Mouse (Mus musculus): ENCODE measurements around the gene Stat4. TPM values are rescaled to one million over a fixed set of nuclear protein-coding genes. Genes with fewer than 3 reads are reported as not detected.

The Stat4 gene
- polyA plus RNA-seq, 1 experiment from 2014 or later, result 1.2 TPM

GRCm38 (mm10) chr1:52151166-52151565, 164.2 kb downstream of the Stat4 start:
- H3K27ac ChIP-seq, result no peak overlapping the region
- peaks cover 12% of the 10 kb centered on the region for H3K4me1 ChIP-seq (replicated peaks)
- no peak overlapping the region for H3K4me3 ChIP-seq (replicated peaks)
- no peak overlapping the region for H3K9ac ChIP-seq
- H3K9me3 ChIP-seq, result no peaks in the 10 kb centered on the region
- no peaks in the 10 kb centered on the region for H3K27me3 ChIP-seq (replicated peaks)
- WGBS, result 94% methylated on average over 5 of the region's 5 CpGs
- H3K36me3 ChIP-seq, result no peaks in the 10 kb centered on the region
- no peak for ATAC-seq
- H3K4me2 ChIP-seq (replicated peaks), result no peak overlapping the region

GRCm38 (mm10) chr1:52152369-52152768, 165.4 kb downstream of the Stat4 start:
- no peak overlapping the region for H3K4me3 ChIP-seq (replicated peaks)
- no peak overlapping the region for H3K4me2 ChIP-seq (replicated peaks)
- no peak overlapping the region for H3K9ac ChIP-seq
- H3K36me3 ChIP-seq, result peaks cover 2% of the 10 kb centered on the region; the same call in 1 of the 2 replicates
- no peak for ATAC-seq
- no peaks in the 10 kb centered on the region for H3K9me3 ChIP-seq
- peaks cover 12% of the 10 kb centered on the region for H3K4me1 ChIP-seq (replicated peaks)
- 74% methylated on average over 13 of the region's 13 CpGs for WGBS
- no peaks in the 10 kb centered on the region for H3K27me3 ChIP-seq (replicated peaks)
- H3K27ac ChIP-seq, result no peak overlapping the region

GRCm38 (mm10) chr1:52152936-52153335, 166.0 kb downstream of the Stat4 start:
- no peak overlapping the region for H3K4me2 ChIP-seq (replicated peaks)
- 56% methylated on average over 3 of the region's 3 CpGs for WGBS
- no peak overlapping the region for H3K4me3 ChIP-seq (replicated peaks)
- H3K36me3 ChIP-seq, result peaks cover 2% of the 10 kb centered on the region; the same call in 1 of the 2 replicates
- no peak overlapping the region for H3K27ac ChIP-seq
- H3K9ac ChIP-seq, result no peak overlapping the region
- no peaks in the 10 kb centered on the region for H3K9me3 ChIP-seq
- peaks cover 12% of the 10 kb centered on the region for H3K4me1 ChIP-seq (replicated peaks)
- ATAC-seq, result no peak
- no peaks in the 10 kb centered on the region for H3K27me3 ChIP-seq (replicated peaks)

- no peak overlapping the region for H3K4me3 ChIP-seq (replicated peaks)
- peaks cover 11% of the 10 kb centered on the region for H3K4me1 ChIP-seq (replicated peaks)
- H3K36me3 ChIP-seq, result peaks cover 2% of the 10 kb centered on the region; the same call in 1 of the 2 replicates
- H3K27me3 ChIP-seq (replicated peaks), result no peaks in the 10 kb centered on the region
- no peak overlapping the region for H3K9ac ChIP-seq
- no peaks in the 10 kb centered on the region for H3K9me3 ChIP-seq
- ATAC-seq, result no peak
- H3K4me2 ChIP-seq (replicated peaks), result no peak overlapping the region
- H3K27ac ChIP-seq, result no peak overlapping the region
- WGBS, result 91% methylated on average over 8 of the region's 8 CpGs
Observed at GRCm38 (mm10) chr1:52154890-52155289, 167.9 kb downstream of the Stat4 start.

GRCm38 (mm10) chr1:52156351-52156750, 169.4 kb downstream of the Stat4 start:
- H3K9me3 ChIP-seq, result no peaks in the 10 kb centered on the region
- H3K4me2 ChIP-seq (replicated peaks), result no peak overlapping the region
- no peaks in the 10 kb centered on the region for H3K4me1 ChIP-seq (replicated peaks)
- no peak overlapping the region for H3K9ac ChIP-seq
- no peak for ATAC-seq
- H3K27me3 ChIP-seq (replicated peaks), result no peaks in the 10 kb centered on the region
- WGBS, result 82% methylated on average over 10 of the region's 10 CpGs
- H3K36me3 ChIP-seq, result peaks cover 2% of the 10 kb centered on the region; the same call in 1 of the 2 replicates
- no peak overlapping the region for H3K4me3 ChIP-seq (replicated peaks)
- H3K27ac ChIP-seq, result no peak overlapping the region

Other genes with a start within 250 kb of the Stat4 start
- gene Myo1b, start 71.1 kb upstream of the Stat4 start, polyA plus RNA-seq (2015; fragmentation: Nextera tagmentation; extraction: Ambion mirVana), result 45.8 and 54.0 TPM in 2 replicates
- 28.3 and 29.2 TPM in 2 replicates for gene Stat1, start 132.3 kb downstream of the Stat4 start, polyA plus RNA-seq (2015; fragmentation: Nextera tagmentation; extraction: Ambion mirVana)
- gene Gls, start 246.1 kb downstream of the Stat4 start, polyA plus RNA-seq (2015; fragmentation: Nextera tagmentation; extraction: Ambion mirVana), result 34.8 and 39.5 TPM in 2 replicates